Mouse (Mus musculus): ENCODE data around the gene Zfp644. TPM values are rescaled to one million over a fixed set of nuclear protein-coding genes. Genes with fewer than 3 reads are reported as not detected.

Zfp644 gene
- polyA plus RNA-seq, 1 experiment: 32.0 TPM

GRCm38 (mm10) chr5:106652220-106652753, 44.8 kb downstream of the Zfp644 start:
- Histone ChIP-seq H3K27ac (ENCODE audit: control insufficient read depth, insufficient read depth, low read length) (no peak overlapping the region), H3K4me1 (replicated peaks; ENCODE audit: control insufficient read depth, insufficient read depth, low read length) (no peaks in the 10 kb centered on the region; the same call in 1 of the 2 replicates), H3K36me3 (ENCODE audit: control insufficient read depth, insufficient read depth, low read length) (no peaks in the 10 kb centered on the region), H3K4me3 (ENCODE audit: control insufficient read depth, insufficient read depth, low read length) (no peak overlapping the region), H3K27me3 (ENCODE audit: control insufficient read depth, insufficient read depth, low read length) (no peaks in the 10 kb centered on the region)
- WGBS: 95% methylated on average over 4 of the region's 4 CpGs
- no peak for TF ChIP-seq POLR2A (IDR thresholded peaks at IDR 0.05; ENCODE audit: control insufficient read depth, extremely low read depth, insufficient read depth, low read length, poor library complexity)
- no peak for TF ChIP-seq CTCF (IDR thresholded peaks at IDR 0.05; ENCODE audit: borderline replicate concordance, control insufficient read depth, extremely low read depth, insufficient read depth, low read length, poor library complexity)
- no peak for DNase-seq

- no peaks in the 10 kb centered on the region; the same call in 1 of the 2 replicates for H3K4me1 ChIP-seq (replicated peaks; ENCODE audit: control insufficient read depth, insufficient read depth, low read length)
- H3K36me3 ChIP-seq (ENCODE audit: control insufficient read depth, insufficient read depth, low read length): 0 out of 2 replicates have a peak, but pooled peaks cover 5% of the 10 kb centered on the region
- no peak overlapping the region for H3K4me3 ChIP-seq (ENCODE audit: control insufficient read depth, insufficient read depth, low read length)
- no peaks in the 10 kb centered on the region for H3K27me3 ChIP-seq (ENCODE audit: control insufficient read depth, insufficient read depth, low read length)
- no peak for TF ChIP-seq CTCF (IDR thresholded peaks at IDR 0.05; ENCODE audit: borderline replicate concordance, control insufficient read depth, extremely low read depth, insufficient read depth, low read length, poor library complexity)
- DNase-seq: no peak
- no peak overlapping the region for H3K27ac ChIP-seq (ENCODE audit: control insufficient read depth, insufficient read depth, low read length)
These were observed 47.1 kb downstream of the Zfp644 start for GRCm38 (mm10) chr5:106649995-106650394.

- 0 out of 2 replicates have a peak, but pooled peaks cover 5% of the 10 kb centered on the region for H3K36me3 ChIP-seq (ENCODE audit: control insufficient read depth, insufficient read depth, low read length)
- TF ChIP-seq CTCF (IDR thresholded peaks at IDR 0.05; ENCODE audit: borderline replicate concordance, control insufficient read depth, extremely low read depth, insufficient read depth, low read length, poor library complexity) (no peak), POLR2A (IDR thresholded peaks at IDR 0.05; ENCODE audit: control insufficient read depth, extremely low read depth, insufficient read depth, low read length, poor library complexity) (no peak)
- H3K4me1 ChIP-seq (replicated peaks; ENCODE audit: control insufficient read depth, insufficient read depth, low read length): no peaks in the 10 kb centered on the region; the same call in 1 of the 2 replicates
- no peak for DNase-seq
- H3K27ac ChIP-seq (ENCODE audit: control insufficient read depth, insufficient read depth, low read length): no peak overlapping the region
- H3K4me3 ChIP-seq (ENCODE audit: control insufficient read depth, insufficient read depth, low read length): no peak overlapping the region
- no peaks in the 10 kb centered on the region for H3K27me3 ChIP-seq (ENCODE audit: control insufficient read depth, insufficient read depth, low read length)
These were observed 47.6 kb downstream of the Zfp644 start for GRCm38 (mm10) chr5:106649441-106649840.

- Histone ChIP-seq H3K36me3 (ENCODE audit: control insufficient read depth, insufficient read depth, low read length) (peaks cover 5% of the 10 kb centered on the region; the same call in 1 of the 2 replicates), H3K4me1 (replicated peaks; ENCODE audit: control insufficient read depth, insufficient read depth, low read length) (no peaks in the 10 kb centered on the region), H3K4me3 (ENCODE audit: control insufficient read depth, insufficient read depth, low read length) (no peak overlapping the region), H3K27me3 (ENCODE audit: control insufficient read depth, insufficient read depth, low read length) (no peaks in the 10 kb centered on the region), H3K27ac (ENCODE audit: control insufficient read depth, insufficient read depth, low read length) (no peak overlapping the region)
- TF ChIP-seq CTCF (IDR thresholded peaks at IDR 0.05; ENCODE audit: borderline replicate concordance, control insufficient read depth, extremely low read depth, insufficient read depth, low read length, poor library complexity) (no peak), POLR2A (IDR thresholded peaks at IDR 0.05; ENCODE audit: control insufficient read depth, extremely low read depth, insufficient read depth, low read length, poor library complexity) (no peak)
- WGBS: 98% methylated on average over 4 of the region's 4 CpGs
- DNase-seq: no peak
These were observed 53.7 kb downstream of the Zfp644 start for GRCm38 (mm10) chr5:106643434-106643833.

- no peak for TF ChIP-seq CTCF (IDR thresholded peaks at IDR 0.05; ENCODE audit: borderline replicate concordance, control insufficient read depth, extremely low read depth, insufficient read depth, low read length, poor library complexity)
- no peak for TF ChIP-seq POLR2A (IDR thresholded peaks at IDR 0.05; ENCODE audit: control insufficient read depth, extremely low read depth, insufficient read depth, low read length, poor library complexity)
- Histone ChIP-seq H3K4me1 (replicated peaks; ENCODE audit: control insufficient read depth, insufficient read depth, low read length) (no peaks in the 10 kb centered on the region), H3K36me3 (ENCODE audit: control insufficient read depth, insufficient read depth, low read length) (peaks cover 21% of the 10 kb centered on the region), H3K4me3 (ENCODE audit: control insufficient read depth, insufficient read depth, low read length) (no peak overlapping the region), H3K27me3 (ENCODE audit: control insufficient read depth, insufficient read depth, low read length) (no peaks in the 10 kb centered on the region), H3K27ac (ENCODE audit: control insufficient read depth, insufficient read depth, low read length) (no peak overlapping the region)
- DNase-seq: no peak
- WGBS: 96% methylated on average over 3 of the region's 3 CpGs
These were observed 55.2 kb downstream of the Zfp644 start for GRCm38 (mm10) chr5:106641876-106642275.

GRCm38 (mm10) chr5:106640235-106640809, 56.8 kb downstream of the Zfp644 start:
- H3K36me3 ChIP-seq (ENCODE audit: control insufficient read depth, insufficient read depth, low read length): peaks cover 33% of the 10 kb centered on the region
- no peak for TF ChIP-seq CTCF (IDR thresholded peaks at IDR 0.05; ENCODE audit: borderline replicate concordance, control insufficient read depth, extremely low read depth, insufficient read depth, low read length, poor library complexity)
- no peak for TF ChIP-seq POLR2A (IDR thresholded peaks at IDR 0.05; ENCODE audit: control insufficient read depth, extremely low read depth, insufficient read depth, low read length, poor library complexity)
- no peak overlapping the region for H3K27ac ChIP-seq (ENCODE audit: control insufficient read depth, insufficient read depth, low read length)
- no peak overlapping the region for H3K4me3 ChIP-seq (ENCODE audit: control insufficient read depth, insufficient read depth, low read length)
- WGBS: 89% methylated on average over 5 of the region's 5 CpGs
- no peaks in the 10 kb centered on the region for H3K4me1 ChIP-seq (replicated peaks; ENCODE audit: control insufficient read depth, insufficient read depth, low read length)
- no peak for DNase-seq
- H3K27me3 ChIP-seq (ENCODE audit: control insufficient read depth, insufficient read depth, low read length): no peaks in the 10 kb centered on the region

- TF ChIP-seq CTCF (IDR thresholded peaks at IDR 0.05; ENCODE audit: borderline replicate concordance, control insufficient read depth, extremely low read depth, insufficient read depth, low read length, poor library complexity): no peak
- no peak for TF ChIP-seq POLR2A (IDR thresholded peaks at IDR 0.05; ENCODE audit: control insufficient read depth, extremely low read depth, insufficient read depth, low read length, poor library complexity)
- Histone ChIP-seq H3K27ac (ENCODE audit: control insufficient read depth, insufficient read depth, low read length) (no peak overlapping the region), H3K27me3 (ENCODE audit: control insufficient read depth, insufficient read depth, low read length) (no peaks in the 10 kb centered on the region), H3K4me3 (ENCODE audit: control insufficient read depth, insufficient read depth, low read length) (no peak overlapping the region), H3K4me1 (replicated peaks; ENCODE audit: control insufficient read depth, insufficient read depth, low read length) (no peaks in the 10 kb centered on the region), H3K36me3 (ENCODE audit: control insufficient read depth, insufficient read depth, low read length) (peaks cover 38% of the 10 kb centered on the region)
- DNase-seq: no peak
- WGBS: 45% methylated on average over 2 of the region's 2 CpGs
These were observed 57.5 kb downstream of the Zfp644 start for GRCm38 (mm10) chr5:106639627-106640026.
